ENCODE assay signal across 8 mouse cellular contexts in the genomic region with DNA sequence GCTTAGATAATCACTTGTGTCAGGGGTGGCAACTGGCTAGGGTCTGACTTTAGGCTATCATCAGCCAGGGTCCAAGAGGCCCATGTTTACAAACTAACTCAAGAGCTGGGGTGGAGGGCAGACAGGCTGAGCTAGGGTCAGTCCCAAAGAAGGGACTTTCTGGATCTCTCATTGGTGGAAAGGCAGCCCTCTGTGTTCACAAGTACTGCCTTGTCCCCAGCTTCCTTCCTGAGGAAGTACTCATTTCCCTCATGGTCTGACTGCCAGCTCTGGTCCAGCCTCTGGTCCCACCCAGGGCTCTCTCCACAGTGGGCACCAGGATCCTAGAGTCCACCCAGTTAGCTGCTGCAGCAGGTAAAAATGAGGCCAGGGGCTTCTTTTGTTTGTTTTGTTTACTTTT. TPM values are rescaled to one million over a fixed set of nuclear protein-coding genes. Genes with fewer than 3 reads are reported as not detected.
DNase-seq lines count a peak whose midpoint lies in the region; ATAC-seq and TF ChIP-seq lines count a peak whose summit lies in the region.

No protein-coding gene starts in this region.

- no peak overlapping the region for H3K4me2 ChIP-seq in forebrain, postnatal 0 days (ENCODE audit: low read depth)
- no peak overlapping the region for H3K4me2 ChIP-seq in forebrain, embryonic 16.5 days (ENCODE audit: low read length)
- 0 out of 2 replicates have a peak overlapping the region, but pooled peaks have one; percentile 3 for H3K4me2 ChIP-seq in lung, embryonic 14.5 days

- no peak for TF ChIP-seq CTCF in forebrain, postnatal 0 days (IDR thresholded peaks at IDR 0.05; ENCODE audit: low read depth)
- TF ChIP-seq CTCF in lung, embryonic 14.5 days (IDR thresholded peaks at IDR 0.05; ENCODE audit: low read depth) = no peak

- no peak overlapping the region for H3K4me3 ChIP-seq in forebrain, postnatal 0 days (ENCODE audit: low read depth, low read length)
- H3K4me3 ChIP-seq in forebrain, embryonic 16.5 days (replicated peaks; ENCODE audit: low read length) = no peak overlapping the region
- H3K4me3 ChIP-seq in lung, embryonic 14.5 days (ENCODE audit: low read depth, low read length) = no peak overlapping the region

- 0 out of 2 replicates have a peak overlapping the region, but pooled peaks have one; percentile 54 for H3K27ac ChIP-seq in forebrain, postnatal 0 days (ENCODE audit: low read depth, low read length)
- H3K27ac ChIP-seq in forebrain, embryonic 16.5 days (ENCODE audit: low read length) = no peak overlapping the region
- peak overlapping the region; percentile 86 for H3K27ac ChIP-seq in lung, embryonic 14.5 days (ENCODE audit: low read depth)

- no peaks in the 10 kb centered on the region for H3K27me3 ChIP-seq in forebrain, postnatal 0 days (ENCODE audit: insufficient read depth, low read length)
- no peaks in the 10 kb centered on the region for H3K27me3 ChIP-seq in forebrain, embryonic 16.5 days (replicated peaks; ENCODE audit: control insufficient read depth, insufficient read depth, low read length)
- no peaks in the 10 kb centered on the region for H3K27me3 ChIP-seq in lung, embryonic 14.5 days (ENCODE audit: insufficient read depth, low read length)

- no peaks in the 10 kb centered on the region for H3K4me1 ChIP-seq in forebrain, postnatal 0 days (ENCODE audit: insufficient read depth)
- no peaks in the 10 kb centered on the region for H3K4me1 ChIP-seq in forebrain, embryonic 16.5 days (replicated peaks; ENCODE audit: control insufficient read depth, insufficient read depth, low read length)
- H3K4me1 ChIP-seq in lung, embryonic 14.5 days (ENCODE audit: insufficient read depth) = no peaks in the 10 kb centered on the region

- ATAC-seq in forebrain, postnatal 0 days = no peak
- no peak for ATAC-seq in forebrain, embryonic 16.5 days
- ATAC-seq in erythroblast, adult 5-6 weeks (replicated peaks; ENCODE audit: low FRiP score, poor library complexity, severe bottlenecking) = 0 out of 2 replicates have a peak, but pooled peaks have one; percentile 18
- peak; percentile 70; the same call in 1 of the 2 replicates for ATAC-seq in lung, embryonic 14.5 days (ENCODE audit: insufficient read depth)

- H3K9me3 ChIP-seq in forebrain, postnatal 0 days (ENCODE audit: low read length) = no peaks in the 10 kb centered on the region
- no peaks in the 10 kb centered on the region for H3K9me3 ChIP-seq in forebrain, embryonic 16.5 days (ENCODE audit: control insufficient read depth, low read length)
- no peaks in the 10 kb centered on the region for H3K9me3 ChIP-seq in lung, embryonic 14.5 days (ENCODE audit: low read depth, low read length)

- no peak overlapping the region for H3K9ac ChIP-seq in forebrain, postnatal 0 days
- H3K9ac ChIP-seq in forebrain, embryonic 16.5 days (replicated peaks; ENCODE audit: low read depth, low read length) = no peak overlapping the region
- H3K9ac ChIP-seq in lung, embryonic 14.5 days = no peak overlapping the region

- no peak for DNase-seq in forebrain, postnatal 0 days
- peak; percentile 39 for DNase-seq in kidney, adult 18-20 months
- peak; percentile 63 for DNase-seq in lung, embryonic 14.5 days
- DNase-seq in cerebellum, postnatal 14 days = no peak
- no peak for DNase-seq in natural killer cell, adult 2 months (ENCODE audit: low spot score in 2 of 2)
- no peak for DNase-seq in embryo, embryonic 11 days

- H3K36me3 ChIP-seq in forebrain, postnatal 0 days (ENCODE audit: insufficient read depth) = peaks cover 37% of the 10 kb centered on the region
- H3K36me3 ChIP-seq in forebrain, embryonic 16.5 days (ENCODE audit: control insufficient read depth, insufficient read depth) = peaks cover 13% of the 10 kb centered on the region; the same call in 1 of the 2 replicates
- H3K36me3 ChIP-seq in lung, embryonic 14.5 days (ENCODE audit: insufficient read depth) = peaks cover 53% of the 10 kb centered on the region

RNA-seq across cellular contexts. Expression of gene Gtf2i, which starts 60.0 kb away (rescaled TPM):
- 98.3 and 120 TPM in 2 replicates for total RNA-seq in forebrain, postnatal 0 days (2014; rRNA removed)
- polyA plus RNA-seq in forebrain, postnatal 0 days (2015; fragmentation: Nextera tagmentation; extraction: Ambion mirVana) = 62.7 and 85.6 TPM in 2 replicates
- 168 and 187 TPM in 2 replicates for polyA plus RNA-seq in forebrain, embryonic 16.5 days (2015; fragmentation: Nextera tagmentation; extraction: Ambion mirVana)
- total RNA-seq in erythroblast, adult 5-6 weeks (2015; ENCODE audit: low replicate concordance) = 9.0 and 28.4 TPM in 2 replicates
- 10.7 and 11.2 TPM in 2 replicates for total RNA-seq in erythroblast, adult 5-6 weeks (2017; ENCODE audit: low replicate concordance)
- polyA plus RNA-seq in lung, embryonic 14.5 days (2014; fragmentation: Nextera tagmentation; extraction: Ambion mirVana) = 183 and 185 TPM in 2 replicates

Comparison
In these comparisons a context has a peak if more than half of its experiments do, and no peak if none do; other contexts are left out.
1. ATAC-seq: peak in erythroblast, adult 5-6 weeks (single experiment) and lung, embryonic 14.5 days (single experiment); none in forebrain, postnatal 0 days (single experiment) and forebrain, embryonic 16.5 days (single experiment).
2. DNase-seq: peak in kidney, adult 18-20 months (single experiment) and lung, embryonic 14.5 days (single experiment); none in forebrain, postnatal 0 days (single experiment), cerebellum, postnatal 14 days (0 of 2), natural killer cell, adult 2 months (0 of 2) and embryo, embryonic 11 days (single experiment).